17 mouse cellular contexts compared by ENCODE assay signal in the genomic region with DNA sequence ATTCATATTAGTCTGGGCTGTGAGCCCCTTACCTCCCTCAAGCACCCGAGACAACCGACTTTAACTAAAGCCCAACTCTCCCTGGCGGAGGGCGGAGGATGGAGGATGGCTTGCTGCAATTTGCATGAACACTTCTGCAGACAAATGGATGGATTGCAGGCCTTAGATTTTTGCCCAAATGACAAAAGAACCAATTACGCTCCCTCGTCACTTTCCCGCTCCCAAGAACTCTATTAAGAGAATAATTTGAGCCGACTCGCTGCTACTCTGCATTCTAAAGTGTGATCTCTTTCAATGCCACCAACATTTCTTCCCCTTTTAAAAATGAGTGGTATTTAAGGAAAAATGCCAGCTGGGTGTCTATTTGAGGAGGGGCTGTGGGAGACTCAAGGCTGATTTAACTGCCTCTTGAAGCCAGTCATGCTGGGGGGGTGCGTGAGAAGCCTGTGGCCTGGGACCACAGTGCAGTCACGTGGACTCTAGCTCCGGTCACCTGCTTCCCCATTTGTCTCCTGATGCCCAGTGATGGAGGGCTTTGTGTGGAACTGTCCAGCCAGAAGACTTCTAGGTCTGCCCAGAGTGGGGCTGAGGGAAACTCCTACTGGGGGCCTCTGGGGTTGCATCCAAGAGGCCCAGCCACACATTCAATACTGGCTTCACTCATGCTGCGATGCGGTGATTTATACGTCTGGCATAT.
DNase-seq lines count a peak whose midpoint lies in the region; ATAC-seq and TF ChIP-seq lines count a peak whose summit lies in the region.
"Had no signal": no experiment of that assay in that cellular context is flagged by ENCODE, and none has a peak within 500 bp of the region (broad histone marks: within the 10 kb centered on the region; RNA-seq: fewer than 3 reads in every experiment).

No protein-coding gene starts in this region.

- intact Hi-C loops in heart, adult 2 months (cut with DNase I), result no loop called here

- H3K27ac ChIP-seq in limb, embryonic 13.5 days, result peak overlapping the region; percentile 10; the same call in 1 of the 2 replicates
- no peak overlapping the region for H3K27ac ChIP-seq in limb, embryonic 10.5 days
- peak overlapping the region; percentile 48 for H3K27ac ChIP-seq in forebrain, embryonic 13.5 days
- peak overlapping the region; percentile 29; the same call in 1 of the 2 replicates for H3K27ac ChIP-seq in forebrain, postnatal 0 days (ENCODE audit: low read depth, low read length)
- peak overlapping the region; percentile 49 for H3K27ac ChIP-seq in neural tube, embryonic 13.5 days (replicated peaks)
- no peak overlapping the region for H3K27ac ChIP-seq in heart, adult 2 months
- H3K27ac ChIP-seq: embryonic facial prominence, embryonic 15.5 days; heart, embryonic 13.5 days had no signal

- peaks cover 17% of the 10 kb centered on the region for H3K4me1 ChIP-seq in limb, embryonic 13.5 days
- H3K4me1 ChIP-seq in limb, embryonic 10.5 days, result peaks cover 26% of the 10 kb centered on the region
- peaks cover 42% of the 10 kb centered on the region for H3K4me1 ChIP-seq in forebrain, embryonic 13.5 days
- H3K4me1 ChIP-seq in forebrain, postnatal 0 days (ENCODE audit: insufficient read depth), result peaks cover 6% of the 10 kb centered on the region; the same call in 1 of the 2 replicates
- peaks cover 43% of the 10 kb centered on the region for H3K4me1 ChIP-seq in neural tube, embryonic 13.5 days (replicated peaks)
- peaks cover 8% of the 10 kb centered on the region for H3K4me1 ChIP-seq in heart, adult 2 months (ENCODE audit: control insufficient read depth, insufficient read depth, low read length)

- no peak overlapping the region for H3K9ac ChIP-seq in limb, embryonic 13.5 days
- H3K9ac ChIP-seq in forebrain, embryonic 13.5 days, result no peak overlapping the region
- H3K9ac ChIP-seq in forebrain, postnatal 0 days, result no peak overlapping the region
- H3K9ac ChIP-seq in neural tube, embryonic 13.5 days, result no peak overlapping the region
- H3K9ac ChIP-seq in heart, adult 2 months (ENCODE audit: low read depth, low read length), result no peak overlapping the region
- H3K9ac ChIP-seq: embryonic facial prominence, embryonic 15.5 days; heart, embryonic 13.5 days had no signal

- 69% methylated on average over 15 of the region's 15 CpGs for WGBS in limb, embryonic 13.5 days
- WGBS in limb, embryonic 10.5 days, result 73% methylated on average over 15 of the region's 15 CpGs
- 42% methylated on average over 15 of the region's 15 CpGs for WGBS in forebrain, embryonic 13.5 days
- WGBS in forebrain, postnatal 0 days, result 31% methylated on average over 15 of the region's 15 CpGs
- 53% methylated on average over 15 of the region's 15 CpGs for WGBS in neural tube, embryonic 13.5 days
- 93% methylated on average over 15 of the region's 15 CpGs for WGBS in heart, adult 2 months

- no peak for TF ChIP-seq EP300 in heart, adult 2 months (IDR thresholded peaks at IDR 0.05; ENCODE audit: insufficient read depth, low read depth, low read length)

- no peak for ATAC-seq in limb, embryonic 13.5 days (ENCODE audit: low FRiP score, low read depth)
- peak; percentile 68 for ATAC-seq in forebrain, embryonic 13.5 days
- ATAC-seq in forebrain, postnatal 0 days, result peak; percentile 73
- peak; percentile 55; the same call in 1 of the 2 replicates for ATAC-seq in neural tube, embryonic 13.5 days (ENCODE audit: low read depth)
- ATAC-seq: CD4-positive, CD25-positive, alpha-beta regulatory T cell, adult 4 months had no signal

- TF ChIP-seq POLR2A in heart, adult 2 months (IDR thresholded peaks at IDR 0.05; ENCODE audit: insufficient read depth, low read depth, low read length), result no peak

- no peak overlapping the region for H3K4me2 ChIP-seq in limb, embryonic 13.5 days (replicated peaks)
- H3K4me2 ChIP-seq in forebrain, embryonic 13.5 days, result peak overlapping the region; percentile 2; the same call in 1 of the 2 replicates
- H3K4me2 ChIP-seq in forebrain, postnatal 0 days (ENCODE audit: low read depth), result no peak overlapping the region
- no peak overlapping the region for H3K4me2 ChIP-seq in neural tube, embryonic 13.5 days
- H3K4me2 ChIP-seq: embryonic facial prominence, embryonic 15.5 days; heart, embryonic 13.5 days had no signal

- H3K79me2 ChIP-seq in heart, adult 2 months (replicated peaks; ENCODE audit: control insufficient read depth, insufficient read depth, low read length), result no peaks in the 10 kb centered on the region

- no peak overlapping the region for H3K4me3 ChIP-seq in limb, embryonic 13.5 days
- H3K4me3 ChIP-seq in limb, embryonic 10.5 days, result no peak overlapping the region
- no peak overlapping the region for H3K4me3 ChIP-seq in forebrain, embryonic 13.5 days
- no peak overlapping the region for H3K4me3 ChIP-seq in forebrain, postnatal 0 days (ENCODE audit: low read depth, low read length)
- no peak overlapping the region for H3K4me3 ChIP-seq in neural tube, embryonic 13.5 days
- no peak overlapping the region for H3K4me3 ChIP-seq in heart, adult 2 months
- H3K4me3 ChIP-seq: embryonic facial prominence, embryonic 15.5 days; heart, embryonic 13.5 days had no signal

- H3K9me3 ChIP-seq in limb, embryonic 13.5 days, result no peaks in the 10 kb centered on the region
- H3K9me3 ChIP-seq in limb, embryonic 10.5 days (replicated peaks), result no peaks in the 10 kb centered on the region
- H3K9me3 ChIP-seq in forebrain, embryonic 13.5 days (replicated peaks), result no peaks in the 10 kb centered on the region
- H3K9me3 ChIP-seq in forebrain, postnatal 0 days (ENCODE audit: low read length), result no peaks in the 10 kb centered on the region
- H3K9me3 ChIP-seq in neural tube, embryonic 13.5 days, result no peaks in the 10 kb centered on the region
- H3K9me3 ChIP-seq: embryonic facial prominence, embryonic 15.5 days; heart, embryonic 13.5 days had no signal

- no peak for DNase-seq in limb, embryonic 10.5 days (ENCODE audit: low spot score)
- peak; percentile 37 for DNase-seq in forebrain, postnatal 0 days
- no peak for DNase-seq in kidney, adult 9 months
- DNase-seq in heart, adult 2 months, result no peak
- DNase-seq: adrenal gland, adult 8-10 months; cerebellum, adult 2 months; gastrocnemius, postnatal 14 days; kidney, adult 2 months; kidney, postnatal 36 days; liver; thymus, postnatal 36 days had no signal

- no peaks in the 10 kb centered on the region for H3K27me3 ChIP-seq in limb, embryonic 13.5 days
- no peaks in the 10 kb centered on the region for H3K27me3 ChIP-seq in limb, embryonic 10.5 days (ENCODE audit: low read depth, poor library complexity, severe bottlenecking)
- no peaks in the 10 kb centered on the region for H3K27me3 ChIP-seq in forebrain, embryonic 13.5 days
- H3K27me3 ChIP-seq in forebrain, postnatal 0 days (ENCODE audit: insufficient read depth, low read length), result no peaks in the 10 kb centered on the region
- no peaks in the 10 kb centered on the region; the same call in 1 of the 2 replicates for H3K27me3 ChIP-seq in neural tube, embryonic 13.5 days
- H3K27me3 ChIP-seq in heart, adult 2 months (ENCODE audit: control insufficient read depth, insufficient read depth, low read length), result no peaks in the 10 kb centered on the region
- H3K27me3 ChIP-seq: embryonic facial prominence, embryonic 15.5 days; heart, embryonic 13.5 days had no signal

- TF ChIP-seq CTCF in forebrain, postnatal 0 days (IDR thresholded peaks at IDR 0.05; ENCODE audit: low read depth), result no peak
- TF ChIP-seq CTCF in heart, adult 2 months (IDR thresholded peaks at IDR 0.05), result no peak

- H3K36me3 ChIP-seq in limb, embryonic 13.5 days, result no peaks in the 10 kb centered on the region
- no peaks in the 10 kb centered on the region for H3K36me3 ChIP-seq in limb, embryonic 10.5 days
- no peaks in the 10 kb centered on the region for H3K36me3 ChIP-seq in forebrain, embryonic 13.5 days (ENCODE audit: poor library complexity, severe bottlenecking)
- H3K36me3 ChIP-seq in forebrain, postnatal 0 days (ENCODE audit: insufficient read depth), result no peaks in the 10 kb centered on the region
- H3K36me3 ChIP-seq in neural tube, embryonic 13.5 days, result no peaks in the 10 kb centered on the region
- H3K36me3 ChIP-seq in heart, adult 2 months (ENCODE audit: control insufficient read depth, insufficient read depth, low read length), result no peaks in the 10 kb centered on the region
- H3K36me3 ChIP-seq: embryonic facial prominence, embryonic 15.5 days; heart, embryonic 13.5 days had no signal

Comparison
In these comparisons a context has a peak if more than half of its experiments do, and no peak if none do; other contexts are left out.
1. H3K27ac ChIP-seq: peak in limb, embryonic 13.5 days (single experiment), forebrain, embryonic 13.5 days (single experiment), forebrain, postnatal 0 days (single experiment) and neural tube, embryonic 13.5 days (single experiment); none in limb, embryonic 10.5 days (single experiment) and heart, adult 2 months (single experiment).